ENCODE assay signal across 8 mouse cellular contexts in genomic region chr17:10449800-10450299, GRCm38 (mm10).
DNase-seq lines count a peak whose midpoint lies in the region; ATAC-seq and TF ChIP-seq lines count a peak whose summit lies in the region.
"Had no signal": no experiment of that assay in that cellular context is flagged by ENCODE, and none has a peak within 500 bp of the region (broad histone marks: within the 10 kb centered on the region; RNA-seq: fewer than 3 reads in every experiment).

No protein-coding gene starts in this region.

- no peak overlapping the region for H3K4me3 ChIP-seq in midbrain, embryonic 13.5 days (replicated peaks)
- H3K4me3 ChIP-seq in midbrain, embryonic 11.5 days (ENCODE audit: low read depth, low read length), result no peak overlapping the region
- H3K4me3 ChIP-seq in hindbrain, embryonic 12.5 days, result no peak overlapping the region
- no peak overlapping the region for H3K4me3 ChIP-seq in lung, postnatal 0 days (ENCODE audit: low read depth, low read length)
- H3K4me3 ChIP-seq: lung, embryonic 15.5 days had no signal

- H3K4me2 ChIP-seq in midbrain, embryonic 13.5 days (replicated peaks), result no peak overlapping the region
- no peak overlapping the region for H3K4me2 ChIP-seq in midbrain, embryonic 11.5 days
- no peak overlapping the region for H3K4me2 ChIP-seq in hindbrain, embryonic 12.5 days (replicated peaks)
- no peak overlapping the region for H3K4me2 ChIP-seq in lung, postnatal 0 days (replicated peaks; ENCODE audit: low read depth, low read length)
- H3K4me2 ChIP-seq: lung, embryonic 15.5 days had no signal

- no peaks in the 10 kb centered on the region for H3K36me3 ChIP-seq in midbrain, embryonic 13.5 days
- H3K36me3 ChIP-seq in midbrain, embryonic 11.5 days (ENCODE audit: control insufficient read depth, insufficient read depth, low read length), result no peaks in the 10 kb centered on the region
- H3K36me3 ChIP-seq in hindbrain, embryonic 12.5 days, result no peaks in the 10 kb centered on the region
- H3K36me3 ChIP-seq in lung, postnatal 0 days (ENCODE audit: insufficient read depth, low read length), result no peaks in the 10 kb centered on the region
- H3K36me3 ChIP-seq: lung, embryonic 15.5 days had no signal

- no peak for TF ChIP-seq EP300 in lung, postnatal 0 days (IDR thresholded peaks at IDR 0.05)

- H3K9me3 ChIP-seq in midbrain, embryonic 13.5 days, result no peaks in the 10 kb centered on the region
- H3K9me3 ChIP-seq in midbrain, embryonic 11.5 days (ENCODE audit: control insufficient read depth, low read length), result no peaks in the 10 kb centered on the region
- H3K9me3 ChIP-seq in hindbrain, embryonic 12.5 days (replicated peaks), result no peaks in the 10 kb centered on the region
- H3K9me3 ChIP-seq in lung, postnatal 0 days (ENCODE audit: low read length), result no peaks in the 10 kb centered on the region
- H3K9me3 ChIP-seq: lung, embryonic 15.5 days had no signal

- WGBS in midbrain, embryonic 13.5 days, result 79% methylated on average over 14 of the region's 14 CpGs
- WGBS in midbrain, embryonic 11.5 days, result 85% methylated on average over 14 of the region's 14 CpGs
- WGBS in hindbrain, embryonic 12.5 days, result 74% methylated on average over 14 of the region's 14 CpGs
- 84% methylated on average over 14 of the region's 14 CpGs for WGBS in lung, postnatal 0 days

- DNase-seq in midbrain, embryonic 11.5 days (ENCODE audit: low spot score, missing footprints), result no peak
- peak; percentile 51 to 75 for DNase-seq in gastrocnemius, adult 8-10 months (ENCODE audit: low spot score in 2 of 2)
- DNase-seq in skeletal muscle tissue, adult 2 months (ENCODE audit: low read depth, low spot score), result peak; percentile 86
- no peak for DNase-seq in lung, postnatal 0 days (ENCODE audit: low spot score)
- no peak for DNase-seq in cerebellum, adult 11-12 months

- no peak overlapping the region for H3K9ac ChIP-seq in midbrain, embryonic 13.5 days (replicated peaks)
- no peak overlapping the region for H3K9ac ChIP-seq in midbrain, embryonic 11.5 days (ENCODE audit: low read length)
- H3K9ac ChIP-seq in hindbrain, embryonic 12.5 days, result no peak overlapping the region
- H3K9ac ChIP-seq in lung, postnatal 0 days (replicated peaks; ENCODE audit: low read depth), result no peak overlapping the region
- H3K9ac ChIP-seq: lung, embryonic 15.5 days had no signal

- no peak for ATAC-seq in midbrain, embryonic 13.5 days
- no peak for ATAC-seq in midbrain, embryonic 11.5 days (ENCODE audit: low FRiP score)
- 0 out of 2 replicates have a peak, but pooled peaks have one; percentile 20 for ATAC-seq in hindbrain, embryonic 12.5 days (ENCODE audit: low FRiP score)
- no peak for ATAC-seq in lung, postnatal 0 days

- TF ChIP-seq CTCF in lung, postnatal 0 days (IDR thresholded peaks at IDR 0.05), result no peak

- H3K27me3 ChIP-seq in midbrain, embryonic 13.5 days, result no peaks in the 10 kb centered on the region
- no peaks in the 10 kb centered on the region for H3K27me3 ChIP-seq in midbrain, embryonic 11.5 days (ENCODE audit: control insufficient read depth, insufficient read depth, low read length)
- no peaks in the 10 kb centered on the region for H3K27me3 ChIP-seq in hindbrain, embryonic 12.5 days
- H3K27me3 ChIP-seq in lung, postnatal 0 days (replicated peaks; ENCODE audit: insufficient read depth, low read length), result no peaks in the 10 kb centered on the region
- H3K27me3 ChIP-seq: lung, embryonic 15.5 days had no signal

- H3K27ac ChIP-seq in midbrain, embryonic 13.5 days, result peak overlapping the region; percentile 37; the same call in 1 of the 2 replicates
- H3K27ac ChIP-seq in midbrain, embryonic 11.5 days (ENCODE audit: low read depth, low read length), result no peak overlapping the region
- H3K27ac ChIP-seq in hindbrain, embryonic 12.5 days, result 0 out of 2 replicates have a peak overlapping the region, but pooled peaks have one; percentile 66
- H3K27ac ChIP-seq in lung, postnatal 0 days (ENCODE audit: low read length), result no peak overlapping the region
- H3K27ac ChIP-seq: lung, embryonic 15.5 days had no signal

- peaks cover 29% of the 10 kb centered on the region for H3K4me1 ChIP-seq in midbrain, embryonic 13.5 days (replicated peaks)
- H3K4me1 ChIP-seq in midbrain, embryonic 11.5 days (ENCODE audit: control insufficient read depth, insufficient read depth, low read length), result peaks cover 14% of the 10 kb centered on the region
- peaks cover 34% of the 10 kb centered on the region for H3K4me1 ChIP-seq in hindbrain, embryonic 12.5 days
- no peaks in the 10 kb centered on the region for H3K4me1 ChIP-seq in lung, postnatal 0 days (ENCODE audit: insufficient read depth, low read depth, low read length)
- H3K4me1 ChIP-seq: lung, embryonic 15.5 days had no signal

Comparison
In these comparisons a context has a peak if more than half of its experiments do, and no peak if none do; other contexts are left out.
1. H3K27ac ChIP-seq: peak in midbrain, embryonic 13.5 days (single experiment) and hindbrain, embryonic 12.5 days (single experiment); none in midbrain, embryonic 11.5 days (single experiment) and lung, postnatal 0 days (single experiment).
2. DNase-seq: peak in gastrocnemius, adult 8-10 months (2 of 2) and skeletal muscle tissue, adult 2 months (single experiment); none in midbrain, embryonic 11.5 days (single experiment), lung, postnatal 0 days (single experiment) and cerebellum, adult 11-12 months (single experiment).